Mouse (Mus musculus): ENCODE data around the gene Mrps5. TPM values are rescaled to one million over a fixed set of nuclear protein-coding genes. Genes with fewer than 3 reads are reported as not detected.

The Mrps5 gene
- total and polyA plus RNA-seq, 3 experiments: 144 to 210 (median 188) TPM

DNA sequence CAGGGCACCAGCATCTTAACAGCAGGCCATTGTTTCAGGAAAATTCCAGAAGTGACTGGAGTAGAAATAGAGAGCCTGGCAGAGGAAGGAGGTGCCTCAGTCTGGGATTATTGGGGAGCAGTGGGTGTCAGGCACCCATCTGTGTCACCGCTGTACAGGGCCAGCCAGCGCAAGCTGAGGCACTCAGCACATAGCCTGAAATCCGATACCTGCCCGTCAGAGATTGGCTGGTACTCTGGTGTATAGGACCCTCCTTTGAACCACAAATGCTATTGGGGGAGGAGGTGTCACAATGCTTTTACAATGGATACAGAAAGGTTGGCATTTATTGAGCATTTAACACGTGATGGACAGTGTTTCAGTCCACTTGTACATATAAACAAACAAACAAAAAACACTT is 22.0 kb downstream of the Mrps5 start:
- no peak for DNase-seq (ENCODE audit: extremely low read depth)
- H3K9me3 ChIP-seq (replicated peaks; ENCODE audit: low read length): no peaks in the 10 kb centered on the region
- TF ChIP-seq CHD1 (IDR thresholded peaks at IDR 0.05; ENCODE audit: low read depth, low read length) (no peak), MAFK (IDR thresholded peaks at IDR 0.05; ENCODE audit: insufficient replicate concordance, low read length) (no peak), ETS1 (conservative IDR thresholded peaks at IDR 0.05; ENCODE audit: low read depth, low read length) (no peak), HCFC1 (IDR thresholded peaks at IDR 0.05; ENCODE audit: low read depth, low read length) (no peak), CTCF (conservative IDR thresholded peaks at IDR 0.05 in 1 of 2, IDR thresholded peaks at IDR 0.05 in 1 of 2; ENCODE audit: low read depth in 2 of 2, low read length in 2 of 2) (no peak), MAZ (IDR thresholded peaks at IDR 0.05; ENCODE audit: low read depth, low read length) (no peak), UBTF (IDR thresholded peaks at IDR 0.05; ENCODE audit: low read depth, low read length) (no peak), MEF2A (IDR thresholded peaks at IDR 0.05; ENCODE audit: borderline replicate concordance, low read depth, low read length) (no peak), SMC3 (IDR thresholded peaks at IDR 0.05; ENCODE audit: low read depth, low read length) (no peak), USF2 (conservative IDR thresholded peaks at IDR 0.05; ENCODE audit: low read depth, low read length) (no peak), MAX (IDR thresholded peaks at IDR 0.05; ENCODE audit: low read length) (no peak), EP300 (IDR thresholded peaks at IDR 0.05; ENCODE audit: low read length) (no peak), POLR2A (IDR thresholded peaks at IDR 0.05; ENCODE audit: low read depth, low read length) (no peak), GABPA (IDR thresholded peaks at IDR 0.05; ENCODE audit: insufficient replicate concordance, low read depth, low read length) (no peak)
- H3K27ac ChIP-seq (ENCODE audit: insufficient read depth, low read depth): no peak overlapping the region
- H3K36me3 ChIP-seq (replicated peaks in 1 of 2; ENCODE audit: control insufficient read depth in 1 of 2, insufficient read depth in 1 of 2, low read length in 1 of 2): peaks cover 22 to 38% of the 10 kb centered on the region in 2 experiments
- H3K4me1 ChIP-seq (ENCODE audit: control insufficient read depth in 1 of 2, insufficient read depth in 2 of 2): 0 out of 4 replicates have a peak, but pooled peaks cover 0 to 4% of the 10 kb centered on the region in 2 experiments
- in situ Hi-C loops (cut with MboI; ENCODE audit: low pct_ligation_motif_present, low pct_unique_long_range_greater_than_20kb, low sequenced_read_pairs) (no loop called here), dilution Hi-C loops (cut with MboI; ENCODE audit: extremely low pct_ligation_motif_present, extremely low pct_unique_long_range_greater_than_20kb, low sequenced_read_pairs) (no loop called here)
- H3K9ac ChIP-seq (ENCODE audit: insufficient read depth, low read depth): no peak overlapping the region
- H3K4me3 ChIP-seq (replicated peaks in 1 of 3; ENCODE audit: low read depth in 2 of 3, low read length in 2 of 3, poor library complexity in 1 of 3): no peak overlapping the region
- no peak overlapping the region for H3K4me2 ChIP-seq (ENCODE audit: insufficient read depth, low read depth, poor library complexity, severe bottlenecking)
- H3K79me2 ChIP-seq (replicated peaks; ENCODE audit: control insufficient read depth, extremely low read depth, insufficient read depth, poor library complexity, severe bottlenecking): no peaks in the 10 kb centered on the region
- no peaks in the 10 kb centered on the region for H3K27me3 ChIP-seq (replicated peaks)

DNA sequence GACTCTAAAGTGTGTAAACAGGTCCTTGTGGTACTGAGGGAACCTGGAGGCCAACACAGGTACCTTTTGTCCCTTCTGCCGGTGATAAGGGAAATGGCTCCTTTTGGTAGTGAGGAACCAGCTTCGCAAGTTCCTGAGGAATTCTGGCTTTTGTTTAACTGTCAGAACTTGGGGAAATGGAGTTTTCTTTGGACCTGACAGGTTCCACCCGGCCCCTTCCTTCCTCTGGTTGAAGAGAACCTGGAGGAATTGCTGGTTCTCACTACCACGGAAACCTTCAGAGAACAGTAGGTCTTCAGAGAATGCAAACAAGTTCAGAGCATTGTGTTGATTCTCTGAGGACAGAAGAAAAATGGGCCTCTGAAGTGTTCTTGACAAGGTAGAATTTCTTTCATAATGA is 24.4 kb downstream of the Mrps5 start:
- dilution Hi-C loops (cut with MboI; ENCODE audit: extremely low pct_ligation_motif_present, extremely low pct_unique_long_range_greater_than_20kb, low sequenced_read_pairs): no loop called here
- Histone ChIP-seq H3K4me3 (replicated peaks in 1 of 3; ENCODE audit: low read depth in 2 of 3, low read length in 2 of 3, poor library complexity in 1 of 3) (no peak overlapping the region), H3K36me3 (replicated peaks in 1 of 2; ENCODE audit: control insufficient read depth in 1 of 2, insufficient read depth in 1 of 2, low read length in 1 of 2) (peaks cover 3 to 15% of the 10 kb centered on the region in 2 experiments)

More for the DNA sequence above, 24.4 kb downstream of the Mrps5 start:
- no peak for TF ChIP-seq KAT2A (IDR thresholded peaks at IDR 0.05; ENCODE audit: insufficient replicate concordance, low read length)
- no peak for TF ChIP-seq ZMIZ1 (IDR thresholded peaks at IDR 0.05; ENCODE audit: low read depth, low read length)
- no peak for TF ChIP-seq MAX (IDR thresholded peaks at IDR 0.05; ENCODE audit: low read length)
- no peak for TF ChIP-seq MYC (IDR thresholded peaks at IDR 0.05; ENCODE audit: low read depth, low read length)
- no peak for TF ChIP-seq TBP (conservative IDR thresholded peaks at IDR 0.05; ENCODE audit: low read depth, low read length)
- TF ChIP-seq IRF4 (IDR thresholded peaks at IDR 0.05; ENCODE audit: low read depth, low read length): no peak
- TF ChIP-seq MEF2A (IDR thresholded peaks at IDR 0.05; ENCODE audit: borderline replicate concordance, low read depth, low read length): no peak
- TF ChIP-seq MAZ (IDR thresholded peaks at IDR 0.05; ENCODE audit: low read depth, low read length): no peak
- no peak for TF ChIP-seq ZKSCAN1 (IDR thresholded peaks at IDR 0.05; ENCODE audit: borderline replicate concordance, low read depth, low read length)
- TF ChIP-seq CTCF (conservative IDR thresholded peaks at IDR 0.05 in 1 of 2, IDR thresholded peaks at IDR 0.05 in 1 of 2; ENCODE audit: low read depth in 2 of 2, low read length in 2 of 2): no peak
- TF ChIP-seq NELFE (IDR thresholded peaks at IDR 0.05; ENCODE audit: low read depth, low read length): no peak
- no peak for TF ChIP-seq ELF1 (IDR thresholded peaks at IDR 0.05; ENCODE audit: low read depth, low read length)
- TF ChIP-seq USF2 (conservative IDR thresholded peaks at IDR 0.05; ENCODE audit: low read depth, low read length): no peak
- TF ChIP-seq NRF1 (IDR thresholded peaks at IDR 0.05; ENCODE audit: low read depth, low read length): no peak
- no peak for TF ChIP-seq UBTF (IDR thresholded peaks at IDR 0.05; ENCODE audit: low read depth, low read length)
- TF ChIP-seq SIN3A (IDR thresholded peaks at IDR 0.05; ENCODE audit: low read length): no peak
- TF ChIP-seq CHD2 (IDR thresholded peaks at IDR 0.05; ENCODE audit: low read length): no peak
- TF ChIP-seq MAFK (IDR thresholded peaks at IDR 0.05; ENCODE audit: insufficient replicate concordance, low read length): no peak
- no peak for TF ChIP-seq GABPA (IDR thresholded peaks at IDR 0.05; ENCODE audit: insufficient replicate concordance, low read depth, low read length)
- Histone ChIP-seq H3K4me2 (ENCODE audit: insufficient read depth, low read depth, poor library complexity, severe bottlenecking) (no peak overlapping the region), H3K9me3 (replicated peaks; ENCODE audit: low read length) (no peaks in the 10 kb centered on the region), H3K79me2 (replicated peaks; ENCODE audit: control insufficient read depth, extremely low read depth, insufficient read depth, poor library complexity, severe bottlenecking) (no peaks in the 10 kb centered on the region), H3K27me3 (replicated peaks) (no peaks in the 10 kb centered on the region), H3K9ac (ENCODE audit: insufficient read depth, low read depth) (no peak overlapping the region), H3K27ac (ENCODE audit: insufficient read depth, low read depth) (no peak overlapping the region), H3K4me1 (ENCODE audit: control insufficient read depth in 1 of 2, insufficient read depth in 2 of 2) (0 out of 4 replicates have a peak, but pooled peaks cover 0 to 4% of the 10 kb centered on the region in 2 experiments)
- in situ Hi-C loops (cut with MboI; ENCODE audit: low pct_ligation_motif_present, low pct_unique_long_range_greater_than_20kb, low sequenced_read_pairs): loop anchor here (10.0 kb wide), 1 partner anchor 73 kb away; no protein-coding TSS in a partner anchor
- DNase-seq (ENCODE audit: extremely low read depth): no peak
